18 mouse cellular contexts compared by ENCODE assay signal in the genomic region with DNA sequence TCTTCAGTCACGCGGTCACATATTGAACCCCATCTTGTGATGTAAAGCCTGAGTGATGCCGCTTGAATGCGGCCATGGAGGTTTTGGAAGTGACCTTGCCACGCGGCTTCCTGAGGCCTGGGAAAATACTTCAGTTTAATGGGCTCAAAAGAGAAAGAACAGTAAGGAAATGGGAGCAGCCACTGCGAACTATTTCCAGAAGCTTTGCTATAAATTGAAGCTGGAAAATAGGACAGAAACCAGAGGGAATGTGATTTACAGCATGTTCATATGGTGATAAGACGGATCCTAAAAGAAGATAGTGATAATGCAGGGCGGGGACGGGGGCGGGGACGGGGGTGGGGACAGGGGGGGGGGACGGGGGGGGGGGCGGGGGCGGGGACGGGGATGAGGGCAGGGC. TPM values are rescaled to one million over a fixed set of nuclear protein-coding genes. Genes with fewer than 3 reads are reported as not detected.
"Had no signal": no experiment of that assay in that cellular context is flagged by ENCODE, and none has a peak within 500 bp of the region (broad histone marks: within the 10 kb centered on the region; RNA-seq: fewer than 3 reads in every experiment).

No protein-coding gene starts in this region.

- H3K4me1 ChIP-seq: liver, embryonic 13.5 days had no signal

- DNase-seq: kidney, adult 2 months; kidney, postnatal 25 days; layer of hippocampus, adult 9-11 months; liver, embryonic 13.5 days; lung, adult 2 months; lung, postnatal 14 days; lung, postnatal 4 days; midbrain, embryonic 14.5 days; thymus, adult 2 months; thymus, postnatal 14 days; thymus, postnatal 4 days had no signal

- H3K27ac ChIP-seq: kidney, postnatal 0 days; layer of hippocampus, adult 2 months; liver, embryonic 13.5 days had no signal

- H3K27me3 ChIP-seq: liver, embryonic 13.5 days had no signal

- H3K9me3 ChIP-seq: liver, embryonic 13.5 days had no signal

- H3K9ac ChIP-seq: liver, embryonic 13.5 days had no signal

- H3K4me2 ChIP-seq: liver, embryonic 13.5 days; midbrain, embryonic 11.5 days had no signal

- H3K36me3 ChIP-seq: liver, embryonic 13.5 days had no signal

- H3K4me3 ChIP-seq: layer of hippocampus, adult 2 months; liver, embryonic 13.5 days had no signal

RNA-seq across cellular contexts. Expression of gene Trpc4, which starts 52.7 kb away (rescaled TPM):
- total RNA-seq: liver, adult 2 months; megakaryocyte progenitor cell, adult 5-6 weeks; megakaryocyte-erythroid progenitor cell, adult 5-6 weeks had no signal
- polyA plus RNA-seq: liver, adult 2 months; spleen, adult 2 months; thymus, adult 2 months had no signal
